Mouse (Mus musculus): ENCODE data around the gene Pklr. TPM values are rescaled to one million over a fixed set of nuclear protein-coding genes. Genes with fewer than 3 reads are reported as not detected.

Gene Pklr
- polyA plus RNA-seq, 1 experiment from 2014 or later: 1.6 TPM

DNA sequence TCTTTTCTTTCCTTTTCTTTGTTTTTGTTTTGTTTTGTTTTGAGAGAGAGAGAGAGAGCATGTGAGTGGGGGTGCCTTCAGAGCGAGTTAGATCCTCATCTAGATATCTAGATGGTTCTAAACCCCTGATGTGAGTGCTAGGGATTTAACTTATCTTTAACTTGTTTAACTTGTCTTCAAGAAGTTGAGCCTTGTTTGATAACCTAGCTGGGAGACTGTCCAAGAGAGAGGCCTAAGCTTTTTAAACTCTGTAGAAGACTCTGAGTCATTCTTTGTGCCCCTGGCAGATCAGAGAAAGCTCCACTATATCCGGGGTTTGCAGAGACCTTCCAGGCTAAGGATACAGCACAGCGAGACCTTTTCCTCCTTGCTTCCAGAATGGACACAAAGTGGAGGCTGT lies 28.4 kb upstream of the Pklr start:
- Histone ChIP-seq H3K36me3 (ENCODE audit: control insufficient read depth, insufficient read depth, low read length) (no peaks in the 10 kb centered on the region), H3K9ac (ENCODE audit: low read depth, low read length) (no peak overlapping the region), H3K27ac (ENCODE audit: low read depth, low read length) (no peak overlapping the region), H3K4me2 (replicated peaks; ENCODE audit: low read depth, low read length) (no peak overlapping the region), H3K9me3 (ENCODE audit: control insufficient read depth, low read length) (no peaks in the 10 kb centered on the region), H3K27me3 (ENCODE audit: control insufficient read depth, insufficient read depth, low read length) (no peaks in the 10 kb centered on the region), H3K4me3 (ENCODE audit: low read depth, low read length) (no peak overlapping the region), H3K4me1 (replicated peaks; ENCODE audit: control insufficient read depth, insufficient read depth, low read length) (no peaks in the 10 kb centered on the region)
- no peak for ATAC-seq (ENCODE audit: low FRiP score)
- DNase-seq (ENCODE audit: low spot score): no peak
- 73% methylated on average over 3 of the region's 3 CpGs for WGBS

- ATAC-seq (ENCODE audit: low FRiP score): no peak
- no peaks in the 10 kb centered on the region for H3K9me3 ChIP-seq (ENCODE audit: control insufficient read depth, low read length)
- DNase-seq (ENCODE audit: low spot score): no peak
- H3K27ac ChIP-seq (ENCODE audit: low read depth, low read length): no peak overlapping the region
- H3K4me1 ChIP-seq (replicated peaks; ENCODE audit: control insufficient read depth, insufficient read depth, low read length): no peaks in the 10 kb centered on the region
- no peak overlapping the region for H3K9ac ChIP-seq (ENCODE audit: low read depth, low read length)
- no peaks in the 10 kb centered on the region for H3K36me3 ChIP-seq (ENCODE audit: control insufficient read depth, insufficient read depth, low read length)
- no peaks in the 10 kb centered on the region for H3K27me3 ChIP-seq (ENCODE audit: control insufficient read depth, insufficient read depth, low read length)
- H3K4me3 ChIP-seq (ENCODE audit: low read depth, low read length): no peak overlapping the region
- WGBS: 77% methylated on average over 1 of the region's 1 CpGs
- H3K4me2 ChIP-seq (replicated peaks; ENCODE audit: low read depth, low read length): no peak overlapping the region
These were observed 27.8 kb upstream of the Pklr start for GRCm38 (mm10) chr3:89108146-89108545.

GRCm38 (mm10) chr3:89113058-89113457 lies 22.9 kb upstream of the Pklr start:
- Histone ChIP-seq H3K9ac (ENCODE audit: low read depth, low read length) (no peak overlapping the region), H3K4me1 (replicated peaks; ENCODE audit: control insufficient read depth, insufficient read depth, low read length) (no peaks in the 10 kb centered on the region), H3K4me3 (ENCODE audit: low read depth, low read length) (no peak overlapping the region), H3K9me3 (ENCODE audit: control insufficient read depth, low read length) (no peaks in the 10 kb centered on the region), H3K36me3 (ENCODE audit: control insufficient read depth, insufficient read depth, low read length) (no peaks in the 10 kb centered on the region), H3K4me2 (replicated peaks; ENCODE audit: low read depth, low read length) (no peak overlapping the region), H3K27me3 (ENCODE audit: control insufficient read depth, insufficient read depth, low read length) (no peaks in the 10 kb centered on the region), H3K27ac (ENCODE audit: low read depth, low read length) (no peak overlapping the region)
- ATAC-seq (ENCODE audit: low FRiP score) (no peak), DNase-seq (ENCODE audit: low spot score) (no peak)
- WGBS: 87% methylated on average over 4 of the region's 4 CpGs

GRCm38 (mm10) chr3:89115522-89115921 lies 20.4 kb upstream of the Pklr start:
- Histone ChIP-seq H3K4me2 (replicated peaks; ENCODE audit: low read depth, low read length) (no peak overlapping the region), H3K9me3 (ENCODE audit: control insufficient read depth, low read length) (no peaks in the 10 kb centered on the region), H3K4me3 (ENCODE audit: low read depth, low read length) (no peak overlapping the region), H3K27me3 (ENCODE audit: control insufficient read depth, insufficient read depth, low read length) (no peaks in the 10 kb centered on the region), H3K36me3 (ENCODE audit: control insufficient read depth, insufficient read depth, low read length) (no peaks in the 10 kb centered on the region), H3K4me1 (replicated peaks; ENCODE audit: control insufficient read depth, insufficient read depth, low read length) (no peaks in the 10 kb centered on the region), H3K27ac (ENCODE audit: low read depth, low read length) (no peak overlapping the region), H3K9ac (ENCODE audit: low read depth, low read length) (no peak overlapping the region)
- ATAC-seq (ENCODE audit: low FRiP score): no peak
- peak; percentile 22 for DNase-seq (ENCODE audit: low spot score)
- WGBS: 0% methylated on average over 2 of the region's 2 CpGs

DNA sequence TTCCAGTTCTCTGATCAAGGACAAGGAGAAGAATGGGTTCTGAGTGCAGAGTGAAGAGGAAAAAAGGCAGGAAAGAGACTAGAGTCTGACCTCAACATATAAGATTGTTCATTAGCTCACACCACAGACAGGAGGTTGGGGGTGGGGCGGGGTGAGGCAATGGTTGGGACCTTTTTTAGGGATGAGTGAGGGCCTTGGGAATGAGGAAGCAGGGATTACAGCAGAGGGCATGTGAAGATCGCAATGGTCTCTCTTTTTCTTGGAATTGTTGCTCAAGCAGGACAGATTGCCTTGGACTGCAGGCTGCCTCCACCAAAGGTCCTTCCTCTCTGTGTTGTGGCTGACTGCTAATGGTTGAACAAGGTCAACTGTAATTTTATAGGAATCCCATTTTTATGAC lies 12.6 kb upstream of the Pklr start:
- no peak overlapping the region for H3K4me2 ChIP-seq (replicated peaks; ENCODE audit: low read depth, low read length)
- no peak for ATAC-seq (ENCODE audit: low FRiP score)
- no peaks in the 10 kb centered on the region for H3K9me3 ChIP-seq (ENCODE audit: control insufficient read depth, low read length)
- no peaks in the 10 kb centered on the region for H3K27me3 ChIP-seq (ENCODE audit: control insufficient read depth, insufficient read depth, low read length)
- no peaks in the 10 kb centered on the region for H3K4me1 ChIP-seq (replicated peaks; ENCODE audit: control insufficient read depth, insufficient read depth, low read length)
- no peak overlapping the region for H3K9ac ChIP-seq (ENCODE audit: low read depth, low read length)
- H3K27ac ChIP-seq (ENCODE audit: low read depth, low read length): no peak overlapping the region
- WGBS: 74% methylated on average over 2 of the region's 2 CpGs
- no peak overlapping the region for H3K4me3 ChIP-seq (ENCODE audit: low read depth, low read length)
- no peaks in the 10 kb centered on the region for H3K36me3 ChIP-seq (ENCODE audit: control insufficient read depth, insufficient read depth, low read length)
- no peak for DNase-seq (ENCODE audit: low spot score)

- Histone ChIP-seq H3K4me3 (ENCODE audit: low read depth, low read length) (no peak overlapping the region), H3K9me3 (ENCODE audit: control insufficient read depth, low read length) (no peaks in the 10 kb centered on the region), H3K27me3 (ENCODE audit: control insufficient read depth, insufficient read depth, low read length) (no peaks in the 10 kb centered on the region), H3K27ac (ENCODE audit: low read depth, low read length) (no peak overlapping the region), H3K4me1 (replicated peaks; ENCODE audit: control insufficient read depth, insufficient read depth, low read length) (no peaks in the 10 kb centered on the region), H3K36me3 (ENCODE audit: control insufficient read depth, insufficient read depth, low read length) (no peaks in the 10 kb centered on the region), H3K4me2 (replicated peaks; ENCODE audit: low read depth, low read length) (no peak overlapping the region), H3K9ac (ENCODE audit: low read depth, low read length) (no peak overlapping the region)
- DNase-seq (ENCODE audit: low spot score): no peak
- 87% methylated on average over 3 of the region's 3 CpGs for WGBS
- ATAC-seq (ENCODE audit: low FRiP score): no peak
These were observed 11.7 kb upstream of the Pklr start for GRCm38 (mm10) chr3:89124241-89124640.

GRCm38 (mm10) chr3:89125981-89126380 lies 10.0 kb upstream of the Pklr start:
- Histone ChIP-seq H3K36me3 (ENCODE audit: control insufficient read depth, insufficient read depth, low read length) (no peaks in the 10 kb centered on the region), H3K27ac (ENCODE audit: low read depth, low read length) (no peak overlapping the region), H3K4me1 (replicated peaks; ENCODE audit: control insufficient read depth, insufficient read depth, low read length) (no peaks in the 10 kb centered on the region), H3K9ac (ENCODE audit: low read depth, low read length) (no peak overlapping the region), H3K9me3 (ENCODE audit: control insufficient read depth, low read length) (no peaks in the 10 kb centered on the region), H3K4me2 (replicated peaks; ENCODE audit: low read depth, low read length) (no peak overlapping the region), H3K4me3 (ENCODE audit: low read depth, low read length) (no peak overlapping the region), H3K27me3 (ENCODE audit: control insufficient read depth, insufficient read depth, low read length) (no peaks in the 10 kb centered on the region)
- no peak for DNase-seq (ENCODE audit: low spot score)
- 90% methylated on average over 3 of the region's 3 CpGs for WGBS
- ATAC-seq (ENCODE audit: low FRiP score): no peak

DNA sequence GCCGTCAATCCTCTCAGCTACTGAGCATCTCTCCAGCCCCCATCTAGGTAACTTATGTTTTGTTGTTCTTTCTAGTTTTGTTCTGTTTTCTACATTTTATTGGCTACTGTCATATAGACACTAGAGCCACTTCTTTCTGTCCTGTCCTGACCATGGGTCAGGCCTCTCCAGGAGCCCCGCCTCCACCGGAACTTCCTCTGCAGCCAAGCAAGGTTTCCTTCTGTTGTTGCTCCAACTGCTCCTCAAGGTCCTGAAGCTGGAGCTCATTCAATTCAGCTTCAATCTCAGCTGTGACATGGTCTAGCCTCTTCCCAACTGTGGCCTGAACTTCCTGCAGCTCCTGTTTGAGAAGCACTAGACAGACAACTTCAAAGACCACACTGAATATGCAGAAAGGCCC lies 6.0 kb upstream of the Pklr start:
- WGBS: 97% methylated on average over 3 of the region's 3 CpGs
- Histone ChIP-seq H3K27me3 (ENCODE audit: control insufficient read depth, insufficient read depth, low read length) (no peaks in the 10 kb centered on the region), H3K4me2 (replicated peaks; ENCODE audit: low read depth, low read length) (no peak overlapping the region), H3K9me3 (ENCODE audit: control insufficient read depth, low read length) (no peaks in the 10 kb centered on the region), H3K27ac (ENCODE audit: low read depth, low read length) (no peak overlapping the region), H3K36me3 (ENCODE audit: control insufficient read depth, insufficient read depth, low read length) (no peaks in the 10 kb centered on the region), H3K4me1 (replicated peaks; ENCODE audit: control insufficient read depth, insufficient read depth, low read length) (no peaks in the 10 kb centered on the region), H3K9ac (ENCODE audit: low read depth, low read length) (no peak overlapping the region), H3K4me3 (ENCODE audit: low read depth, low read length) (no peak overlapping the region)
- no peak for DNase-seq (ENCODE audit: low spot score)
- no peak for ATAC-seq (ENCODE audit: low FRiP score)

DNA sequence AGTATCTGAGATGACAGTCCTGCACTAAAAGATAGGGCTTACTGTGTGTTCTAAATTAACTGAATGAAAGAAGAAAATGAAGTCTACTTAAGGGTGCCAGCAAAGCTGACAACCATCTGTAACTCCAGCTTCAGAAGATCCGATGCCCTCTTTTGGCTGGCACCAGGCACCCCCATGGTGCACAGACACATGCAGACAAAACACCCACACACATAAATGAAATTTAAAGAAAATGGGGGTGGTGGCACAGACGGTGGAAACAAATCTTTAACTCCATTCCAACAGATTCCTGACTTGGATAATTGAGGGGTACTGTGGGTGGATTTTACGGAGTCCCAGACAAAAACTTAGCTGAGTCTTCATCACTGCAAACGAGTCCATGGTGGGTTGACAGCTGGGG lies 4.1 kb upstream of the Pklr start:
- H3K9me3 ChIP-seq (ENCODE audit: control insufficient read depth, low read length): no peaks in the 10 kb centered on the region
- H3K4me2 ChIP-seq (replicated peaks; ENCODE audit: low read depth, low read length): no peak overlapping the region
- ATAC-seq (ENCODE audit: low FRiP score): no peak
- no peak overlapping the region; the same call in 1 of the 2 replicates for H3K4me3 ChIP-seq (ENCODE audit: low read depth, low read length)
- DNase-seq (ENCODE audit: low spot score): no peak
- no peaks in the 10 kb centered on the region for H3K36me3 ChIP-seq (ENCODE audit: control insufficient read depth, insufficient read depth, low read length)
- H3K27me3 ChIP-seq (ENCODE audit: control insufficient read depth, insufficient read depth, low read length): no peaks in the 10 kb centered on the region
- H3K9ac ChIP-seq (ENCODE audit: low read depth, low read length): no peak overlapping the region
- no peaks in the 10 kb centered on the region for H3K4me1 ChIP-seq (replicated peaks; ENCODE audit: control insufficient read depth, insufficient read depth, low read length)
- no peak overlapping the region for H3K27ac ChIP-seq (ENCODE audit: low read depth, low read length)
- 54% methylated on average over 4 of the region's 4 CpGs for WGBS

All from hindbrain, embryonic 11.5 days (tissue).